Mouse (Mus musculus) NIH3T3 (cell line): ENCODE results near the gene Scd1.
A peak's percentile ranks its signal among the peaks of the same experiment; 100 is the strongest.
"Not testable (repeated sequence)": the region's sequence is repeated elsewhere in the genome, so short reads cannot be mapped to it uniquely, and the experiment has no call there.

Experiments used
- DNase-seq: peaks from one replicate; pipeline ENCODE4 v3.0.0-alpha.2; 2012; ENCODE audit warnings: low read depth

Scd1 gene

DNA sequence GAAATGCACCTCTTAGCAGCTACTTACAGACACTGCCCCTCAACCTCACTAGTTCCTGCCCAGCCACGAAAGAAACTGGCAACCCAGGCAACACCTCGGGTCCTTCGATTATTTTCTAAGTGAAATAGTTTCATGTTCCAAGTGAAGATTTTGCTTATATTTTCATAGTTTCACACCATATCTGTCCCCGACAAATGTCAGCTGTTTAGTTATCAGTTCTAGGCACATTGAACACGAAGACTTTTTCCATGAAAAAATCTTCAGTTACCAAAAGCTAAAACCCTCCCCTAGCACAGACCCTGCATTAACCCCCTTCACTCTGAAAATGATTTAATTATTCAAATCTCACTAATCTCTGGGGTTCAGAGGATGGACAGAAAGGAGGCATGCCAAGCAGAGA, 10.9 kb downstream of the Scd1 start:
- DNase-seq, result no peak

DNA sequence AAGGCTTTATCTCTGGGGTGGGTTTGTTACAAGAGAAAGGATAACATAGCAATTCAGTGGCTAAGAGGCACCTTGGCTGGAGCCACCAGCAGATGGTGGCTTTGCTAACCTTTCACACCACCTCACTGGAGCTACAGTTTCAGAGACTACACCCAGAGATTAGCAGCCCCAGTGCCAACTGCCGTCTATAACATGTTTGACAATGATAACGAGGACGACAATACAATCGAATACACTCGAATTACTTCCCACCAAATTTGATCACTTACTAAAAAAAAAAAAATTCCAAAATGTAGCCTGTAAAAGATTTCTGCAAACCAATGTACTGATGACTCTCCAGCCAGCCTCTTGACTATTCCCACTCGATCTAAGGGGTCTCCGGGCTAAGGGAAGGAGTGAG, 12.7 kb downstream of the Scd1 start:
- no peak for DNase-seq

DNA sequence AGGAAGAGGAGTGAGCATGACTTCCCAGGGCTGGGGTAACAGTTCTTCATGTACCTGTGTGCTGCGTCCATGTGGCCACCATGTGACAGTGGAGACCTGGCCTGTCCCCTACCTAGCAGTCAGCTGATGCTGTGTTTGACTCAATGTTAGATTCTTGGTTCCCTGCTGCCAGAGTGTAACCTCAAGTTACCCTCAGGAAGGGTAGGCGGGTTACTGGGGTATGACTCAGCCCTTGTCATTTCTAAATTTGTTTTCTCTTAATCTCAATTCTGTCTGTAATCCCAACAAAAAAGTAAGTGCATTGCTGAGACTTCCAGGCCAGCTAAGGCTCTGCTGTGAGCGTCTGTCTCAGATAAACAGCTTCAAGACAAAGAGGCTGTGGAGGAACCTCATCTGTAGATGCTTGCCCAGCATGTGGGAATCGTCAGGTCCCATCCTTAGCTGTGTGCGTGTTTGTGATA, 13.7 kb downstream of the Scd1 start:
- DNase-seq, result peak; percentile 67

DNA sequence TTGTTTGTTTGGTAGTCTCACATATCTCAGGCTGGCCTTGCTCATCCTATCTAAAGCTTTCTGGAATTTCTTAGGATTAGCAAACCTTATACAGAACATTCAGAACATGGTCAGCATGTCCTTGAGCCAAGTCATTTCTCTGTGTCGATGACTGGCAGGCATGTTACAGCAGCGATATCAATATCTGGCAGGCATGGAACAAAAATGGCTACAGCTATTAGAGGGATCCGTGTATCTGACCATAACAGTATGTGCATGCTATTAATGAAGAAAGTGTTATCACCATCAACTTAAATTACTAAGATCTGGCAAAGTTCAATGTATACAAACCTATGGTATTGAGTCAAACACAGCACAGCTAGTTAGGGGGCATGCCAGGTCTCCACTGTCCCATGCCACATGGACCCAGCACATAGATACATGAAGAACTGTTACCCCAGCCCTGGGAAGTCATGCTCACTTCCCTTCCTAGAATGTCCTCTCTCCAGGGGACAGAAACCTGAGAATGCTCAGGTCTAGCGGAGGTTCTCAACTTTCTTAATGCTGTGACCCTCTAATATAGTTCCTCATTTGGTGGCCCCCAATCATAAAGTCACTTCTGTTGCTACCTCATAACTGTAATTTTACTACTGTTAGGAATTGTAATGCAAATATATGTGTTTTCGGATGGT, 15.2 kb downstream of the Scd1 start:
- no peak for DNase-seq

DNA sequence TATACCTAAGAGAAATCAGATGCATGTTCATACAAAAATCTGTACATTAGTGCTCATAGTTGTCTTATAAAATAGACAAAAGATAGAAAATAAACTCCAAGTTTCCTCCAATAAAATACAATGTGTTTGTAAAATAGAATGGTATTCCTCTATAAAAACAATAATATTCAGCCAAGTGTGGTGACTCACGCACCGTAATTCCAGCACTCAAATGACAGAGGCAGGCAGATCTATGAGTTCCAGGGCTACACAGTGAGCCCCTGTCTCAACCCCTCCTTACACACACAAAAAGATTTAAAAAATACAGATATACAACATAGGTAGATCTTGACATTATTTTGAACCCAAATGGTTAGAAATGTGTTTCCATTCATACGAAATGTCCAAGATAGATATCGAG, 15.8 kb downstream of the Scd1 start:
- DNase-seq, result peak; percentile 53

DNA sequence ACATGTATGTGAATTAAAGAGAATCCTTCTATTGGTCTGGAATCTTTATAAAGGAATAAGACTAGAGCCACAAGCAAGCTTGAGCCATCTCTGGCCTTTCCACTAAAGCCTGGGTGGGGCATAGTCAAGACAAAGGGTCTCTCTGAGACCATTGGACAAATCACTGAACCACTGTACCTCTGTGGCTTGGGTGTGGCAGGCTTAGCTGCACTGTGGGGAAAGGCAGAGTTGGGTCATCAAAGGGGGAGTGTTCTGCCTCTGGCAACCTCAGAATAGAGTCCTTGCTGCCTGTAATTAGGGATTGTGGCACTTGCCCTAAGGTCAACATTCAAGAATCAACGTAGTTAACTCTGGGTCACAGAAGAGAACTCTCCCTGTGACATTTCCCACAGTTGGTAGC, 18.2 kb downstream of the Scd1 start:
- no peak for DNase-seq

DNA sequence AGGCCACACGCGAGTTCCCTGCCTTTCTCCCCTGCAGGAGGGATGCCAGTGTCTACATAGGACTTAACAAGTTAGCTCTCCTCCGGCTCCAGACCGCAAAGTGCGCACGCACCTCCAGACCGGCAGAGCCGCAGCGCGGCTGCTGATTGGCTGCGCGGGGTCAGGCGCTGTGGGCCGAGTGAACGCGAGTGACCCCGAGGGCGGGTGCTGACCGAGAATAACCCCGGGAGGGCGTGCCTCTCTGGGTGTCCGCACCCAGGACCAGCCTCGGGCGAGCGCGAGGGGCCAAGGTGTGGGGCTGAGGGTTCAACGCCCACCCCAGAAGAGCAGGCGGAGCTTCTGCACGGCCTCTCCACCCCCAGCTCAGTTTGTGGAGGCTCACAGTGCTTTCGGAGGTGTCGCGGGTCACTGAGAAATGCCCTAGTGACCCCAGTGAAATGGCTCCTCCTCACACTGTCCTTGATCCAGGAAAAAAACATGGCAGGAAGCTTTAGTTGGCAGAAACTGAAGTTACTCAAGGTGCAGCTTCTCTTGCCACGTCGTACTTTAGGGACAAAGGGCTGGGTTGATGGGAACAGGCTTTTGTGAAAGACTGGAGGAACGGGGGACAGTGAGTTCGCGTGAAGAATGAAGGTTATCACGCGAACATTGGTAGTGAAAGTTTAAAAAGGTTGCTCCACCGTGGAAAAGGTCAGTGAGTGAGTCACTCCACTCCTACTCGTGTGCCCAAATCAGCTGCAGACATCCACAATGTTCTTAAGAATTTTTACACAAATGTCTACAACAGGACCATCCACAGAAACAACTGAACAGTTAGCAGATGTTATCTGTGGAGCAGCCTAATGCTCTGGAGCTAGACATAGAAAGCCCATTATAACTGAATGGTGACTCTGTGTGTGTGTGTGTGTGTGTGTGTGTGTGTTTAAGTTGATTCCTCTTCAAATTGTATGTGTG, 18.9 kb downstream of the Scd1 start:
- peak; percentile 44 for DNase-seq

DNA sequence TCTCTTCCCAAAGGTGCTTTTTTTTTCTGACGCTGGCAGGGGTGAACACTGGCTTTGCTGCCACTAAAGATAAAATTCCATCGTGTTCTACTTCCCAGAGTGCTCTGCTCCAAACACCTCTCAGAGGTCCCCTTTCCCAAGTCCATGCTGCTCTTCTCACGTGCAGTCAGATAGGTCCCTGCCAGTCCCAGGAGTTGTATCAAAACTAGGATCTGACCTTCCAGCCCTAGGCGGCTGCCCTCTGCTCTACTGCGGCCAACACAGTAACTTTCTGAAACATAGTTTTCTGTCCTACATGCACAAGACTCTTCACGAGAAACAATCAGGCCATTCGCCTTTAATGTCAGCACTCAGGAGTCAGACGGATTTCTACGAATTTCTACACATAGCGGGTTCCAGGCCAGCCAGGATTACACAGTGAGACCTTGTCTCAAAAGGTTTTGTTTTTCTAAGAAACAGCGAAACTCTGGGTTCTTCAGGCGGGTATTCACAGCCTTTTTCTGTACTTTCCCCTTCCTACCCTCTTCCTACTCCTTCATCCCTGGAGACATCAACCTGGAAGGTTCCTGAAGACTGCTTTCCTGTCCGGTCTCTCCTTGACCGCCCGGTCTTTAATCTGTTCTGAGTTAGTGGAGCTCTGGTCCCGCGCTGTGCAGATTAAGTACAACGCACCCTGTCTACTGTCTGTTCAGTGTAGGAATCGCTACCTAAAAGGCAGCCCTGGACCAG, 19.8 kb downstream of the Scd1 start:
- no peak for DNase-seq

DNA sequence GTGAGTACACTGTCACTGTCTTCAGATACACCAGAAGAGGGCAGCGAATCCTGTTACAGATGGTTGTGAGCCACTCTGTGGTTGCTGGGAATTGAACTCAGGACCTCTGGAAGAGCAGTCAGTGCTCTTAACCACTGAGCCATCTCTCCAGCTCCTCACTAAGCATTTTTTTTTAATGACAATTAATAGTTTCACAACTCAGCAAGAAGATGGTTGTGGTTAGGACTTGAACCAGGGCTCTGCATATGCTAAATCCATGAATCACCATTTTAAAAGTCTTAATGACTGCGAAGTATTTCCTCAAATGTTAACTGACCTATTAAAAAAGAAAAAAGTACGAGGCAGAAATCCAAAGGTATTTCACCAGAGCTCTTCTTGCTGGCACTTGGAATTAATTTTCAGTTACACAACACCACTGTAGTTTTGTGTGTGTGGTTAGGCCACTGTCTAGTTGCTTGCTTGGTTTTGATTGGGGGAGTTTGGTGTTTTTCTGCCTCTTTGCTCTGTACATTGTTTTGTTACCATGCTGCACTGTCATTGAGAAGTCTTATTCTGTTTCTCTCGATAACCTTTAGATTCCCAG, 20.5 kb downstream of the Scd1 start:
- DNase-seq, result peak; percentile 75

DNA sequence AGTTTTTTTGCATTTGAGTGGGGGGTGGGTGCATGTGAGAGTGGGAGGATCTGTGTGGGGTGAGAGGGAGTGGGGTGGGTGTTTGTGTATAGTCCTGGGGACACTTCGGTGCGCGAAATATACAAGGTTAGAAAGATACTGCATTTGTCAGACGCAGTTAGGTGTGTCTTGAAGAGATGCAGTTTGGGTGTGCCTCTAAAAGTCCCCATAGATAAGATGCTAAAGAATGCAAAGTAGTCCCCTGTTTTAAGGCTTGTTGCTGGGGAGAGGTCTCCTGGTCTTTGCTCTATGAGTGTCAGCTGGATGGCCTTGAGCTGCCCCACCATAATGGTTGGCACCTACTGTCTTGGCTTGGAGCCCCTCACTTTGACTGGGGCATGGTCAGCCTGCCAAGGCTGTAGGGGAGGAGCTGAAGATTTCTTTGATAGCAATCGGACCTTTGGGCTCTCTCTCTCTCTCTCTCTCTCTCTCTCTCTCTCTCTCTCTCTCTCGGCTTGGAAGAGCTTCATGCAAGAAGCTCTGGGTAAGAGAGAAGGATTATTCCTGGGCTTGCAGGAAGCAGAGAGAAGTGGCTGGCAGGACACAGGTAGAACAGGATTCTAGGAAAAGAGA, 21.7 kb downstream of the Scd1 start:
- DNase-seq, result no peak

DNA sequence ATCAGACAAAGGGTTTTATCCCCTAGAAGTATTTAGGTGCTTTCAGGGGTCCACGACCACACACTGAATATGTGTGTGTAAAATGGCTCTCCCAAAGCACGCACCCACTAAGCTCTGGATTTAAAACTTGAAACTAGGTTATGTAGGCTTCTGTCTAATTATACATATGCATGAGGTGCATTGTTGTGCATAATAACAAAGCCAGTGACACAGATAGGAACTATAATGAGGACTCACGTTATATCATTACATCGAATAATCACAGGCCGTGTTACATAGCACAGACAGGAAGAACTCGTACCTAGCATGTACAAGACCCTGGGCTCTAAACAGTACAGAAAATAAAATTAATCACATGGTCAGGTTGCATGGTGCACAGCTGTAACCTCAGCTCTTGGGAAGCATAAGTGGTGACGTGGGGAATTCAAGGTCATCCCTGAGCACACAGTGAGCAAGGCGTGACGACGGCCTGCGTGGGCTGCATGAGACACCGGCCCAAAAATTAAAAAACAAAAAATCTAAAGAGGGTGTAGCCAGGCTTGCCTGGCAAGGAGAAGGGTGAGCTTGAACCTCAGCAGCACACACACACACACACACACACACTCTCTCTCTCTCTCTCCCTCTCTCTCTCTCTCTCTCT, 24.9 kb downstream of the Scd1 start:
- DNase-seq, result no peak

DNA sequence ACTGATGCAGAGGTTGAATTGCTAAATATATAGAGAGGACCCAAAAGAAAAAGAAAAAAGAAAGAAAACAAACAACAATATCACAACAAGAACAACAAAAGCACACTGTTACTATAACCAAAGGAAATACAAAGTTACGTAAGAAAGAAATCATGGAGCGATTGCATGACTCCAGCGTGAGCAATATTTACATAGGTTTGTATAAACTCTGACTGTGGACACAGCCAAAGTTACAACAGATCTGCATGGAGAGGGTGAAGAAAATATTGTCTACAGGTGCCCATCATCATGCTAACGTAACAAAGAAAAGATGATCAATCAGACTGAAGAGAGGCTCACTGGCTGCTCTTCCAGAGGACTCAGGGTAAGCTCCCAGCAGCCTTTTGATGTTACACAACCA, 27.6 kb downstream of the Scd1 start:
- DNase-seq, result peak; percentile 39

DNA sequence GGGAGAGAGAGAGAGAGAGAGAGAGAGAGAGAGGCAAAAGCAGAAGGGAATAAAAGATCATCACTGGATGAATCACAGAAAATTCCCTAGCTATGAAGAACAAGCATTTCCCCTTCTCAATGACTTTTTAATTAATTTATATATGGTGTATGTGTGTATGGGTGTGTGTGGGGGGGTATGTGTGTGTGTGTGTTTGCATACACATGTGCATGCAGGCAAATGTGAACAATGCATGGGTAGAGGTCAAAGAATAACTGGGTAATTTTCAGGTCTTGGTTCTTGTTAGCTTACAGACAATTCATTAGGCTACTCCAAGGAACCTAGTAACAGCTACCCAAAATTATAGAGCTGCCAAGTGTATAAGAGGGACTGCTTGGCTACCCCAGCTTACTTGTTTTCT, 28.6 kb downstream of the Scd1 start:
- no peak for DNase-seq

DNA sequence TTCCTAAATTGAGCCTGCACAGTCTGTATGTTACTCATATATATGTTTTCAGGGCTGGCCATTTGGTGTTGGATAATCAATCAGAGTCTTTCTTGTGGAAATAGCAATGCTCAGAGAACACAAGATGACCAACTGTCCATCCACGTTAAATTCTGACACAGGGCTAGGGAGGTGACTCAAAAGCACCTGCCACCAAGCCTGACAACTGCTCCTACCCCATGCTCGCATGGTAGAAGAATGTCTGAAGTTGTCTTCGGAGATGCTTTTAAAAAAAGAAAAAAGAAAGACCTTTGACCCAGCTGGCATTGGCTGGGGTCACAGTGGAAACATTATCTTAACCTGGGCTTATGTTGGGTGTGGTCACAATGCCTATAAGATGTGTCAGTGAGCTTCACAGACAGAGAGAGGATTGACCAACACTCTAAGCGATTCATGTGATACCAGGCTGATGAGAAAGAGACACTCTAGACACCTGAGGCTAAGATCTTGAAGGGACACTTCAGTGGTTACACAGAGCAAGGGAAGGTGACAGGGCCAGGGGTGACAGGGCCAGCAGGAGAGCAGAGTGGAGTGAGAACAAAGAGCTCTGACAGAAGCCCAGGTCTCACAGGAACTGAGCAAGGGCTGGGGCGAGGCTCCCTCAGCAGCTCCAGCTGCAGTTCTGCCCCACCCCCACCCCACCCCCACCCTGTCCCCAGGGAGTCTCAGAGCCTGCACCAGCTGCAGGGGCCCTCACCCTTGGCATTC, 29.9 kb downstream of the Scd1 start:
- no peak for DNase-seq

DNA sequence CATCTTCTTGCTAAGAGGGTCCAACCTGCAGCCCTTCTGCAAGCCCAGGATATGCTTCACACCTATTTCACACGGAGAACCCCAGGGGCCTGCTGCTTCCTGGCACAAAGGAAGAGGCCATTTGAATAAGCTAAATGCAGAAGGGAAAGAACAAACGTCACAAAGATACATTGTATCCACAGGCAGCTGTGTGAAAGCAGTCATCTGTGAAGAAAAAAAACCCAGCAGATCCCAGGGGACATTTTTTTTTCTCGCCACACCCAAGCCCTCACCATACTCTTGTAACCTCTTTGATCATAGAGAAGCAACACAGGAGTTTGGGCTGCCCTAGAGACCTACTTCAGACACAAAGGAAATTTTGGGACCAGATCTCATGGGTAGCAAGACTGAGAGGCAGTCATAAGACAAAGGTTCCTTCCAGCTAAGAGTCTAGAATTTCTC, 31.1 kb downstream of the Scd1 start:
- DNase-seq, result no peak

DNA sequence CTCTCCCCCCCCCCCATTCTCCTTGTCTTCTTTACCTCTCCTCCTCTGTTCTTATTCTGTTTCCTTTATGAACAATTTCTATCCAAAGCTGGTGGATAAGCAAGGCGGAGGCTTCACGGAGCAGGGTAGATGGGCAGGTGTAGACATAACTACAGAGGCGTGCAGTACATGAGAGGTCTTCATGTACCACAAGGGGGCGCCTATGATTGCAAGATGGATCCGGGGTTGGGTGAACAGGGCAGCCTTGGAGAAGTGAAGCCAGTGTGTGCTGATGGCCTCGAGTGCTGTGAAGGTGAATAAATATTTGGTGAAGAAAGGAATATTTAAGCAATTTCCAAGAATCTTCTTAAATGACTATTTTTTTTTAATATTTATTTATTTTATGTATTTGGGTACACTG, 34.7 kb downstream of the Scd1 start:
- DNase-seq, result peak; percentile 91

DNA sequence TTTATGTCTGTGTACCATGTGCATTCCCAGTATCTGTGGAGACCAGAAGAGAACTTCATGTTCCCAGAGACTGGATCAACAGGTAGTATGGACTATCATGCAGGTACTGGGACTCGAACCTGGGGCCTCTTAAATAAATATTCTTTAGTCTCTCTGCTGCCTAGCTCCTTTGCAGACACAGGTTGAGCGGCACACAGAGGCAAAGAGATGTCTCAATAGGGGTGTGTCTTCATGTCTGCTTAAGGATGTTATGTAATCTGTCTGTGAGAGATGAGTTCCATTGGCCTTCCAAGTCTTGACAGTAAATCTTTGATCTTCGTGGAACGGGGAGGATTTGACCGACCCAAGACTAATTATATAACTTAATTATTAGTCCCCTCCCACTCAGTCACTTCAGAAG, 37.4 kb downstream of the Scd1 start:
- DNase-seq, result no peak

DNA sequence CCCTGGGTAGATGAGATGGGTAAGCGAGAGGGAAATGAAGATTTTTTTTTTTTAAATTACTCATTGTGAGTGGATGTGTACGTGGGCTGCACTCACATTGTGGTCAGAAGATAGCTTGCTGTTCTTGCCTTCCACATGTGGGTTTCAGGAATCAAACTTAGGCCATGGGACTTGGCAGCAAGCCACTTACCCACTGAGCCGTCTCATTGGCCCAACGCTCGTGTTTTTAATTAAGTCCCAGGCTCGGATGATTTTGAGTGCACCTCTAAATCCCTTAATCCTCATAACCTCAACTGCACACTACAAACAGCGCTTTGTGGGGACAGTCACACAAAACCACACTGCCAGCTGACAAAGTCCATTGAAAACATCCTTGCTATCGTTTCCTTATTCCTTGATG, 38.3 kb downstream of the Scd1 start:
- peak; percentile 47 for DNase-seq

DNA sequence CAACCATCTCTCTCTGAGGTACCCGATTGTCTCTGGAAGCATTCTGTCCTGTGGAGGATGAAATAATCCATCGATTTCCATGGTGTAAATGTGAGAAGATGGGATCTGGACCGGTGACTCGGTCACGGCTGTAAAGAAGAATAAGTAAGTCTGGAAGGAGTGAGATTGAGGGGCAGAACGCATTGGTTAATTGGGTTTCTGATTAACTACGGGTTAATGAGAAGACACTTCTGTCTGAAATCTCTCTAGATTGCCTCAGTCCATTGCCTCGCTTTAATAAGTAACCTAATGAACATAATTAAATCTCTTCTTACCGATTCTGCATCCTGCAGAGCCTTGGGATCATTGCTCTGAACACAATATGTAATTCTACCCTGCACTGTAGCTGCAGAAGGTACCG, 40.6 kb downstream of the Scd1 start:
- not testable (repeated sequence) for DNase-seq

DNA sequence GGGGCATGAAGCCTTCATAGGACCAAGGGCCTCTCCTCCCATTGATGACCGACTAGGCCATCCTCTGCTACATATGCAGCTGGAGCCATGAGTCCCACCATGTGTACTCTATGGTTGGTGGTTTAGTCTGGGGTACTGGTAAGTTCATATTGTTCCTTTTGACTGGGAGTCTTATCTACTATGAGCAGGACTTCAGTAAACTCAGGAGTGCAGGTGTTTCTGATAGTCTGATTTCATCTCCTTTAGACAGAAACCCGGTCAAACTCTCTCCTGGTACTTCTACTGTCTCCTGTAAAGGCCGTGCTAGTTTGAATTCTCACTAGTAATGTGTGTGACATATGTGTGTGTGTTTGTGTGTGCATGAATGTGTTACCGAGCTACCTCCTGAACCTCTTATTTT, 41.9 kb downstream of the Scd1 start:
- DNase-seq, result no peak

DNA sequence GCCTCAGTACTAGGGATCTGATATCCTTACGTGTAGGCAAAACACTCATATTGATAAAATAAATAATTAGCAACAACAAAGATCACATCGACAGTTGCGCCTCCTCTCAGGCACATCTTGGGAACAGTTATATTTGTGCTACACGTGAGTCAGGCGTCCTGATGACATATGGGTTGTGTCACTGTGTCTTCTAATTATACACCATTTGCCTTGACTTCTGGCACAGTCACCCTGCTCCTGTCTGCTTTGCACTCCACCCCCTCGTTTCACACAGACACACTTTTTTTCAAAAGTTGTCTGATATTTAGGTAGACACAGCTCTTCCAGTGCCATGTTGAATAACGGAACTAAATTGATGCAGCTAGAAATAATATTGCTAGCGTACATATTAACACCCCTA, 43.6 kb downstream of the Scd1 start:
- DNase-seq, result no peak
